Mouse (Mus musculus) retina, embryonic 14.5 days (tissue): Measurements from ENCODE around the gene Bcas3.

Experiments
- DNase-seq: peaks from one replicate; pipeline ENCODE4 v3.0.0-alpha.2; 2015; ENCODE audit warnings: low spot score

Bcas3 gene

GRCm38 (mm10) chr11:85792534-85793215 is 439.7 kb downstream of the Bcas3 start:
- no peak for DNase-seq

- DNase-seq: no peak
Measured at GRCm38 (mm10) chr11:85799456-85799855, 446.5 kb downstream of the Bcas3 start.

GRCm38 (mm10) chr11:85799856-85800255 is 446.9 kb downstream of the Bcas3 start:
- DNase-seq: no peak

GRCm38 (mm10) chr11:85800380-85800779 is 447.4 kb downstream of the Bcas3 start:
- no peak for DNase-seq

- no peak for DNase-seq
Measured at GRCm38 (mm10) chr11:85804048-85804447, 451.1 kb downstream of the Bcas3 start.

- no peak for DNase-seq
Measured at GRCm38 (mm10) chr11:85805779-85806178, 452.8 kb downstream of the Bcas3 start.

GRCm38 (mm10) chr11:85807353-85807752 is 454.4 kb downstream of the Bcas3 start:
- no peak for DNase-seq

- DNase-seq: no peak
Measured at GRCm38 (mm10) chr11:85811229-85811628, 458.3 kb downstream of the Bcas3 start.

- no peak for DNase-seq
Measured at GRCm38 (mm10) chr11:85811676-85812075, 458.7 kb downstream of the Bcas3 start.

GRCm38 (mm10) chr11:85812201-85812966 is 459.4 kb downstream of the Bcas3 start:
- DNase-seq: no peak

- DNase-seq: no peak
Measured at GRCm38 (mm10) chr11:85814678-85815077, 461.7 kb downstream of the Bcas3 start.

GRCm38 (mm10) chr11:85816471-85816870 is 463.5 kb downstream of the Bcas3 start:
- no peak for DNase-seq

- no peak for DNase-seq
Measured at GRCm38 (mm10) chr11:85818401-85818800, 465.4 kb downstream of the Bcas3 start.

GRCm38 (mm10) chr11:85820959-85821358 is 468.0 kb downstream of the Bcas3 start:
- DNase-seq: no peak

GRCm38 (mm10) chr11:85821659-85822058 is 468.7 kb downstream of the Bcas3 start:
- DNase-seq: no peak

GRCm38 (mm10) chr11:85823181-85823580 is 470.2 kb downstream of the Bcas3 start:
- peak; percentile 84 for DNase-seq

GRCm38 (mm10) chr11:85823794-85824193 is 470.8 kb downstream of the Bcas3 start:
- no peak for DNase-seq

GRCm38 (mm10) chr11:85825031-85825430 is 472.1 kb downstream of the Bcas3 start:
- DNase-seq: no peak

- no peak for DNase-seq
Measured at GRCm38 (mm10) chr11:85825823-85826222, 472.9 kb downstream of the Bcas3 start.

GRCm38 (mm10) chr11:85827342-85827741 is 474.4 kb downstream of the Bcas3 start:
- DNase-seq: peak; percentile 57

- peak; percentile 35 for DNase-seq
Measured at GRCm38 (mm10) chr11:85828691-85829519, 475.9 kb downstream of the Bcas3 start.
